23 mouse cellular contexts compared by ENCODE assay signal in genomic region chr1:191999022-191999421, GRCm38 (mm10). TPM values are rescaled to one million over a fixed set of nuclear protein-coding genes. Genes with fewer than 3 reads are reported as not detected.
DNase-seq lines count a peak whose midpoint lies in the region; ATAC-seq lines count a peak whose summit lies in the region.
"Had no signal": no experiment of that assay in that cellular context is flagged by ENCODE, and none has a peak within 500 bp of the region (broad histone marks: within the 10 kb centered on the region; RNA-seq: fewer than 3 reads in every experiment).

No protein-coding gene starts in this region.

- peaks cover 16% of the 10 kb centered on the region for H3K36me3 ChIP-seq in intestine, embryonic 15.5 days
- no peaks in the 10 kb centered on the region; the same call in 1 of the 2 replicates for H3K36me3 ChIP-seq in intestine, embryonic 16.5 days (ENCODE audit: control insufficient read depth, insufficient read depth, low read length)
- H3K36me3 ChIP-seq in splenic B cell, adult 2 months (ENCODE audit: control insufficient read depth, insufficient read depth, low read length, poor library complexity, severe bottlenecking): peaks cover 24% of the 10 kb centered on the region
- H3K36me3 ChIP-seq: forebrain, embryonic 10.5 days; hindbrain, embryonic 13.5 days; neural tube, embryonic 12.5 days had no signal

- no peaks in the 10 kb centered on the region for H3K27me3 ChIP-seq in intestine, embryonic 15.5 days (replicated peaks)
- H3K27me3 ChIP-seq in intestine, embryonic 16.5 days (replicated peaks; ENCODE audit: control insufficient read depth, insufficient read depth, low read length): no peaks in the 10 kb centered on the region
- H3K27me3 ChIP-seq in splenic B cell, adult 2 months (ENCODE audit: control insufficient read depth, insufficient read depth, low read length, poor library complexity, severe bottlenecking): no peaks in the 10 kb centered on the region; the same call in 1 of the 2 replicates
- H3K27me3 ChIP-seq: embryonic facial prominence, embryonic 15.5 days; hindbrain, embryonic 13.5 days; liver, embryonic 12.5 days; lung, embryonic 15.5 days; megakaryocyte, embryonic 14.5 days; neural tube, embryonic 12.5 days had no signal

- no peak overlapping the region for H3K27ac ChIP-seq in intestine, embryonic 15.5 days
- no peak overlapping the region for H3K27ac ChIP-seq in intestine, embryonic 16.5 days (ENCODE audit: low read length)
- H3K27ac ChIP-seq: embryonic facial prominence, embryonic 15.5 days; forebrain, embryonic 10.5 days; hindbrain, embryonic 13.5 days; liver, embryonic 12.5 days; lung, embryonic 15.5 days; neural tube, embryonic 12.5 days had no signal

- H3K4me2 ChIP-seq in intestine, embryonic 15.5 days (replicated peaks): no peak overlapping the region
- H3K4me2 ChIP-seq in intestine, embryonic 16.5 days (ENCODE audit: low read depth, low read length): no peak overlapping the region
- H3K4me2 ChIP-seq: embryonic facial prominence, embryonic 15.5 days; hindbrain, embryonic 13.5 days; liver, embryonic 12.5 days; lung, embryonic 15.5 days; neural tube, embryonic 12.5 days had no signal

- intact Hi-C loops in heart, postnatal 14 days (cut with DNase I): no loop called here

- H3K4me3 ChIP-seq in intestine, embryonic 15.5 days (replicated peaks): no peak overlapping the region
- H3K4me3 ChIP-seq in intestine, embryonic 16.5 days (ENCODE audit: low read length): no peak overlapping the region
- H3K4me3 ChIP-seq: embryonic facial prominence, embryonic 15.5 days; forebrain, embryonic 10.5 days; hindbrain, embryonic 13.5 days; liver, embryonic 12.5 days; lung, embryonic 15.5 days; megakaryocyte, embryonic 14.5 days; neural tube, embryonic 12.5 days had no signal

- H3K9me3 ChIP-seq in intestine, embryonic 15.5 days: no peaks in the 10 kb centered on the region
- no peaks in the 10 kb centered on the region for H3K9me3 ChIP-seq in intestine, embryonic 16.5 days (ENCODE audit: control insufficient read depth, low read length)
- H3K9me3 ChIP-seq: embryonic facial prominence, embryonic 15.5 days; forebrain, embryonic 10.5 days; hindbrain, embryonic 13.5 days; liver, embryonic 12.5 days; lung, embryonic 15.5 days; neural tube, embryonic 12.5 days had no signal

- H3K4me1 ChIP-seq in intestine, embryonic 15.5 days (replicated peaks): no peaks in the 10 kb centered on the region
- H3K4me1 ChIP-seq in intestine, embryonic 16.5 days (ENCODE audit: control insufficient read depth, insufficient read depth, low read length): no peaks in the 10 kb centered on the region
- H3K4me1 ChIP-seq: embryonic facial prominence, embryonic 15.5 days; forebrain, embryonic 10.5 days; hindbrain, embryonic 13.5 days; lung, embryonic 15.5 days; neural tube, embryonic 12.5 days had no signal

- ATAC-seq in intestine, embryonic 15.5 days: 0 out of 2 replicates have a peak, but pooled peaks have one; percentile 39
- no peak for ATAC-seq in intestine, embryonic 16.5 days
- ATAC-seq in CD4-positive, CD25-positive, alpha-beta regulatory T cell, adult 4 months: peak; percentile 46
- peak; percentile 73 for ATAC-seq in granulocyte monocyte progenitor cell, adult 5-6 weeks (replicated peaks; ENCODE audit: poor library complexity, severe bottlenecking)
- ATAC-seq: liver, embryonic 12.5 days; midbrain, embryonic 16.5 days had no signal

- DNase-seq in splenic B cell, adult 2 months (ENCODE audit: low read depth, low spot score): peak; percentile 52
- DNase-seq in heart, postnatal 14 days: no peak
- no peak for DNase-seq in Muller cell, postnatal 12 days (ENCODE audit: inconsistent ontology term)
- DNase-seq in neural tube, embryonic 10.5 days (ENCODE audit: extremely low spot score, low spot score): no peak
- DNase-seq: cerebellum, adult 9-11 months; embryo, embryonic 11 days; gastrocnemius, postnatal 25 days; kidney, adult 18-20 months; kidney, postnatal 36 days; right cerebral cortex, postnatal 14 days; thymus, postnatal 14 days had no signal

- H3K9ac ChIP-seq in intestine, embryonic 15.5 days: no peak overlapping the region
- H3K9ac ChIP-seq in intestine, embryonic 16.5 days (ENCODE audit: low read depth, low read length): no peak overlapping the region
- H3K9ac ChIP-seq: embryonic facial prominence, embryonic 15.5 days; hindbrain, embryonic 13.5 days; liver, embryonic 12.5 days; lung, embryonic 15.5 days; neural tube, embryonic 12.5 days had no signal

RNA-seq across cellular contexts. Expression of gene Rd3, which starts 21.9 kb away (rescaled TPM):
- 0.18 and 0.20 TPM in 2 replicates for polyA plus RNA-seq in intestine, embryonic 15.5 days (2015; fragmentation: Nextera tagmentation; extraction: Ambion mirVana)
- 0.31 and 0.42 TPM in 2 replicates for polyA plus RNA-seq in intestine, embryonic 16.5 days (2015; fragmentation: Nextera tagmentation; extraction: Ambion mirVana)
- polyA plus RNA-seq in CD4-positive, CD25-positive, alpha-beta regulatory T cell, adult 4 months (2017; shearing (Covaris generic)): 1 to 10 TPM in 1 of 2 experiments, under 1 TPM in 1; 0.24 to 1.5 TPM
- not detected in 2 replicates for total RNA-seq in granulocyte monocyte progenitor cell, adult 5-6 weeks (2014; fragmentation: Nextera tagmentation)
- total RNA-seq in granulocyte monocyte progenitor cell, adult 5-6 weeks (2017): not detected in 2 replicates
- under 1 TPM; 0.45 to 0.51 TPM for total RNA-seq in heart, postnatal 14 days (2021)
